Mouse (Mus musculus): ENCODE measurements around the gene Map3k15.

Gene Map3k15

GRCm38 (mm10) chrX:159988002-159988960 is at the start of gene Map3k15:
Gene Map3k15, plus strand, starts transcription at chrX:159988433.
- DNase-seq: peak; percentile 73

DNA sequence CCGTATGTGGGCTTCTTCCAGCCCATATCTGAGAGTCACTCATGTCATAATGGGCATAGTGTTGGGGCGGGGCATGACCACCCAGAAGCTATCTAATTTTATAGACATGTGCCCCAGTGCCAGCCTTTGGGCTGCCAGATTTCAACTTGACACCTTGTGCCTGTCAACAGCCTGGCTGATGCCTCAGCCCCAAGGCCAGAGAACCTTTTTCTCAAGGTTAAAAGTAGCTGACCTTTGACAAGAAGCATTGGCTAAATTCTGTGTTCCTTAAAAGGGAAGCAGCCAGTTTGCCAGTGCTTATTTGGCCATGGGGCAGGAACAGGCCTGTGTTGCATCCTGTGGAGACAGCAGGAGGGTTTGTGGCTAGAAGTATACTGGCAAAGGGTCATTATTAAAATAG is 45.7 kb upstream of the Map3k15 start:
- no peak for DNase-seq

DNA sequence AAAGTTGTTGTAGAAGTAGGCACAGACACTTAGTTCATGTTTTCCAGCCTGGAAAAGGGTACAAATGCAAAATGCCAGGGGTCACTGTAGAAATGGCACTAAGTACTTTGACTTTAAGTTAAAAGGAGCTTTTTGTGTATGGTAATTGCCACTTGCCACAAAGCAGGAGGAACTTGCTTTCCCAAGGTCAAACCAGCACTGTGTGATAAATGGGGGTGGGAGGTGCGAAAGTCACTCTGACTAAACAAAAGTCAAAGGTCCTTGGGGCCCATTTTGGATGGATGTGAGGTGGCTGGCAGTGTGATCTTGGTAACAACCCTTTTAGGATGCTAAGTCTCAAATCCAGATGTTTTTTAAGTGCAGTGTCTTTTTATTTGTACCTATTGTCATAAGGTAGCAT is 44.6 kb upstream of the Map3k15 start:
- no peak for DNase-seq

DNA sequence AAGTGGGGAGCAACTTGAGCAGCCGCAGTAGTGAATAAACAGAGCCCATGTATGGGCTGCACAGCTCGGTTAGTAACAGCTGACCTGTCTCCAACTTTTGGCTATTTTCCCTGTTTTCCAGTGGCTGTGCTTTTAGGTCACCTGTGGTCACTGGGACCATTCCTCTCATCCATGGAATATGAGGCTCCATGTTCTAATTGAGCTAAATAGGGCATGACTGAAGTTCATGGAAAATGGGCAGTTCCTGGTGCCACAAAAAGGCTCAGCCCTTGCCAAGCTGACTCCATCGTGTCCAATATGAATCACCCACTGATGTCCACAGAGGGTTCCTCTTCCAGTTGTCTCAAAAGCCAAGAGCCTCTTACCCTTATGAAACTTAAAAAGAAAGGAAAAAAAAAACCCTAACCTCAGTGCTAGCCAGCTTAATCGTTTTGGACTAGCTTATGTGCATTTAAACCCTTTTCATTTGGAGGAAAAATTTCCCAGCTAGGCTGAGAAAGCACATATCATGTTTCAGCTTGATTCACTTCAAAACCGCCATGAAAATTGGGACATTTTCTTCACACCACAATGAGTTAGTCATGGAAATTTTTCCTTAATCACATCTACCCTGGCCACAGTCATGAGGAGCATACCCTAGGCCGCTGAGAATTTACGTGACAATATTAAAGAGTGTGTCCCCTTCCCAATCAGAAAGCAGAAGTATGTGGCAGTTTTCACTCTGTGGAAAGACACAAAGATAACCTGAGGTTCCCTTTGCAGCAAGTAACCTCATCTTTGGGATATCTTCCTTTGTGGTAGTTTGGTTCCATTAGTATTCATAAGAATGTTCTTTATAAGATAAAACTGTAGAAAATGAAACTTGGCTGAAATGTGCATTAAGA is 34.4 kb upstream of the Map3k15 start:
- DNase-seq: no peak

DNA sequence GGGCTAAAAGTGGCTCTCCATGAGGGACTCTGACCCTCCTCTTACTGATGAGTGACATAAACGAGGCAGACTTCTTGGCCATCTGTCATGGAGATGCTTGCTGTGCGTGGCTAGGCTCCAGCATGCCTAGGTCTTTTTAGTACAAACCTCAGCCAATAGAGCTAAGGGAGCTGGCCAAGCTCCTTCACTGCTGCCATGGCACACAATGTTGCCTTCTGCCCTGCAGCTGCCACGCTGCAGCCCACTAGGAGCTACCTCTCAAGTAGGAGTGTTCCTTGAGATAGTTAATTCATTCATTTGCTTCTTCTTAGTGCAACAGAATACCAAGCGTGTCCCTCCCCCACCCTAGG is 33.8 kb upstream of the Map3k15 start:
- DNase-seq: no peak

GRCm38 (mm10) chrX:159955433-159955832 is 32.8 kb upstream of the Map3k15 start:
- DNase-seq: no peak

GRCm38 (mm10) chrX:159961385-159961784 is 26.8 kb upstream of the Map3k15 start:
- DNase-seq: no peak

DNA sequence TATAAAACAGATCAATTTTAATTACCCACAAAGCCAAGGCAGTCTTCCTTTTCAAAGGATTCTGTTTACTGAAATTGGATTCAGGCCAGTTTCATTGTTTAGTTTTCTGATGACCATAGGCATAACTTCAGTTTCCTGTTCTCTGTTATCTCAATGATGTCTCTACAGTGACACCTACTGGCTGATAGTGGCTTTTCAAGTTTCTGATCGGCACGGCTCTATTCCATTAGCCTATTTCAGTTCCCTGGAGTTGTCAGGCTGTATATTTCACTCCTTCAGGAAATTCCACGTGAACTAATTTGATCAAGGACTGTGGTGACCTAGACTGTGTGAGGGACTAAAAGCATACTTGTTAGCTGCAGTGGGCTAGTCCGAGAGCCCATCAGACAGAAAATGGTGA is 25.0 kb upstream of the Map3k15 start:
- peak; percentile 81 for DNase-seq

- no peak for DNase-seq
Observed at GRCm38 (mm10) chrX:159963925-159964324, 24.3 kb upstream of the Map3k15 start.

DNA sequence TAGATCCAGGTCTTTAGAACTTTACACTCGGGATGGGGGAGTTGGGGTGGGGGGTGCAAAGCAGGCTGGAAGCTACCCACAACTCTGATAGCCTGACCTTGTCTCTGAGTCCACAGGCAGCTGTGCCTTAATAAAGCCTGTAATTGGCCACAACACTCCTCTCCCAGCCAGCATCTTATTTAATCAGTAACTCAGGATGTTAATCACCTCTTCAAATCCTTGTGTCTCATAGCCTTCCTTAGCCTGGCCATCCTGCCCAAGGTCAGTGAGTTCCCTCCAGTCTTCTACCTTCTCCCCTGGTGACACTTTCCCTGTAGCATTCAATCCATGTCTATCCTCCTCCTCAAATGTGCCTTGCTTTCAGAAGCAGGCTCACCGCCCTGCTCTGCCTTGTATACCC is 19.2 kb upstream of the Map3k15 start:
- no peak for DNase-seq

DNA sequence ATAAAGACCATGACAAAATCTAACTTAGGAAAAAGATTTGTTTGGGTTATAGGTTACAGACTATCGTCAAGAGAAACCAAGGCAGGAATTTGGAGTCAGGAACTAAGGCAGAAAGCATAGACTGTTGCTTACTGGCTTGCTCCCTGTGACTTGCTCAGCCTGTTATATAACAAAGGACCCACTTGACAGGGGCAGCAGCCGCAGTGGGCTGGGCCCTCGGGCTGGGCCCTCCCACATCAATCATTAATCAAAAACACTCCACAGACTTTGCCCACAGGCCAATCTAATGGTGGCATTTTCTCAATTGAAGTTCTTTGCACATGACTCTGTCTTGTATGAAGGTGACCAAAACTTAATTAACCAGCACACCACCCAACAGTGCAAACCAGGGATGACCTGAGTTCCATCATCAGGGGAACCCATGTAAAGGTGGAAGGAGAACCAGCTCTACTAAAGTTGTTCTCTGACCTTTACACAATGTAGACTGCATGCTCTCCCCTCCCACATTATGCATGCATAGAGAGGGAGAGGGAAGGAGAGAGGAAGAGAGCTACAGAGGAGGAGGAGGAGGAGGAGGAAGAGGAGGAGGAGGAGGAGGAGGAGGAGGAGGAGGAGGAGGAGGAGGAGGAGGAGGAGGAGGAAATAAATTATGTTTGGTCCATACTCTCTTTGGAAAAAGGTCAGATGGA is 17.0 kb upstream of the Map3k15 start:
- no peak for DNase-seq

GRCm38 (mm10) chrX:159973730-159974129 is 14.5 kb upstream of the Map3k15 start:
- peak; percentile 70 for DNase-seq

- no peak for DNase-seq
Observed at GRCm38 (mm10) chrX:159976243-159976642, 12.0 kb upstream of the Map3k15 start.

- DNase-seq: no peak
Observed at GRCm38 (mm10) chrX:159995808-159996207, 7.6 kb downstream of the Map3k15 start.

DNA sequence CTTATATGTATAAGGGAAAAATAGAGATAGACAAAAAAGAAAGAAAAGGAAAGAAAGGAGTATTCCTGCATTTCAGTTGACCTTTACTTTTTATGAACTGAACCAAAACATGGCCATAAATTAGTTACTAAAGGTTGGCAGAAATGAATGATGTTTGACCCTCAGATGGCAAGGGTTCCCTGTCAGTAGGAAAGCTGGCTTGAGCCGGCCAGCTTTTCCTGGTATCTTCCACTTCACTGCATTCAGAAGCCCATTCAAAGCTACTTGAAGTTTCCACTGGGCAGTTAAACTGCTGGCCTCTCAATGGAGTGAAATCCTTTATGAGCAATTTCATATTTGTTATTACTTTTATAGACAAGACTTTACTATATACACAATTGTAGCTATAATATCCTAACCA is 65.1 kb downstream of the Map3k15 start:
- DNase-seq: no peak

GRCm38 (mm10) chrX:160054643-160055042 is 66.4 kb downstream of the Map3k15 start:
- no peak for DNase-seq

GRCm38 (mm10) chrX:160091973-160092372 is 103.7 kb downstream of the Map3k15 start:
- DNase-seq: no peak

- DNase-seq: no peak
Observed at GRCm38 (mm10) chrX:160107817-160108216, 119.6 kb downstream of the Map3k15 start.

DNA sequence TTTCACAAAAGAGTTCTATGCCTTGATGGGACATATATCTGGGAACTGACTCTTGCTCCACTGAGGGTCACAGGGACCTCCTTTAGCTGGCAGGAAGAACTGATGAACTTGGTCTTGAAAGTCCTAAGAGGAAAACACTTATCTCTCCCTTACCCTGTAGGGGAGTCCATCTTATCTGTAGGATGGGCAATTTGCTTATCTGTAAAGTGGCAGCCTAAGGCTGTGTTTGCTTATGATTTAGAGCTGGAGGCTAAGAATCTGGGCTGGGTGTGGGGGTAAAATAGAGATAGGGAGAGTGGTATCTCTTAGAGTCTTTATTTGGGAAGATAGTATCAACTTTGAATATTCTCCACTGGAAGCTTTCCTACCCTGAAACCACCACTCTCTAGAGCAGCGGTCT is 125.5 kb downstream of the Map3k15 start:
- no peak for DNase-seq

DNA sequence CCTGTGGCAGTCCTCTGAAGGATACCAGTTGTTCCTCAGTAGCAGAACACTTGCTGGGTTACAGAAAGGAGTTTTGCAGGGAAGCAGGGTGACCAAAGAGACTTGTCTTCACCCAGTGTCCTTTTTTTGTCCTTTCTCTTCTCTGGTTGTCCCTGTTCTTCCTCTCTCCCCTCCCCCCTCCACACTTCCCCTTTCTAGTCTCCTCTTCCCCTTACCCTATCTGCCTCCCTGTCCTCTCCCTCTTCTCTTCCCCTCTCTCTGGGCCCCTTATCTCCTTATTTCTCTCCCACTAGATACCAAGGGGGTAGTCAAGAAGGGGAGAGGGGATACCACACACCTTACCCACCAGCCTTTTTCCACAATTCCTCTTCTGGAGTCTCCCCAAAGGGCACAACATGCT is 127.8 kb downstream of the Map3k15 start:
- DNase-seq: no peak

DNA sequence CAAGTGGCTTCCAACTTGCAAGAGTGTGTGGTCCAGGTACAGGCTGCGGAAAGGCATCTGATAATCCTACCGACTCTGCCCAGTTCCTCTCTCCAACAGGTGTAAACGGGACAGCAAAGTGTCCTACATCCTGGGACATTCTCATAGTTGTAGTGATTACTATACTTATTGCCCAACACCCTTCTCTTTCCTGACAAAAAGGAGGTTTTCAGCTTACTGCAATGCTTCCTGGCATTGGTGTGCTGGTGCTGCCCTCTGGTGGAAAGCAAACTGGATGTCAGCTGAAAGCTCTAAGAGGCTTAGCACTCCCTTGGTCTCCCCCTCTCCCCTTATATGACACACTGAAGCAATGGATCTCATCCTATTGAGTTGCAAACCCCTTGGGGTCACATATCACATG is 128.4 kb downstream of the Map3k15 start:
- DNase-seq: peak; percentile 62

DNA sequence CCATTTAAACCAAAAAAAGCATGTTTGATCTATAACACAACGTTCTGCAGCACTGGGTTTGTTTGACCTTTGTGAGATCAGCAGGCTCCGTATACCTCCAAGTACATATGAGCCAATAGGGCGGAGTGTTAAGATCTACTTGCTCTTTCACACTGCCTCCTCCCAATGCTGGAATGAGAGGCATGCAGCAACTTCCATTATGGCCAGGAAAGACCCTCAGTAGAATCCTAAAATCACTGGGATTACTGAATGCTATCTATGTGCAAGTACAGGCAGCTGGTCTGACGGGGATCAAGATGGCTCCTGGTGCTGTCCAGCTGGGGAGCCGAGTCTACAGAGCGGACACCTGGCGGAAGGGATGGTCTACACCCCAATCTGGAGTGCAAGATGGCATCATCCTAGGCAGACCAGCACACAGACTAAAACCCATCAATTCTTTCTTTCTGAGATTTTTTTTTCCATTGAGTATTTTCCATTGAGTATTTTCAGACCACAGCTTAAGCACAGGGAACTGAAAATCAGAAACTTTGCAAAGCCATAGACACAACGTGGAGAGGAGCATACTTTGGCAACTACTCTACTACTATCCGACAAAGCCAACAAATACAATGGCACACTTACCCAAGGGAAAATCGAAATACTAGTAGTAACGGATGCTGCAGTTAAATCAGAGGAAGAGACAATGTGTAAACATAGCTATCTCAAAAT is 146.1 kb downstream of the Map3k15 start:
- no peak for DNase-seq

- no peak for DNase-seq
Observed at GRCm38 (mm10) chrX:160135719-160136118, 147.5 kb downstream of the Map3k15 start.

Data from retina, postnatal 1 day (tissue).